Mouse (Mus musculus): Measurements from ENCODE around the gene AL607142.1. TPM values are rescaled to one million over a fixed set of nuclear protein-coding genes. Genes with fewer than 3 reads are reported as not detected.
A peak's percentile ranks its signal among the peaks of the same experiment; 100 is the strongest.

AL607142.1 gene
- total RNA-seq, 1 experiment from 2014 or later = not detected

DNA sequence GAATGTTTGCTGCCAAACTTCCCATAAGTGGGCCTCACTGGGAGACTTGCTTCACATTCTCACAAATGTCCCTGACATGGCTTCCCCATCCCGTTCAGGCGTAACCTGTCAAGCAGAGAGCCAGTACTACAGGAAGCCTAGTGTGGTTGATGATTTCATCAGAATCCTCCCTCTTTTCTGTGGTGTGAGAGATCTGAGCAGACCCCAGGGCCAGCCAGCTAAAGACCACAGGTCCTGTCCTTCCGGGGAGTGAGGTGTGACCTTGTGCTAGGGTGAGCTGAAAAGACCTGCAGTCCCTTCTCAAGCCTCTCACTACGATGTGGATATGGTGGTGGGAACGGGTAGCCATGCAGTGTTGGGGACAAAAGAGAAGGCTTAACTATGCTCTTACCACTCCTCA is 17.7 kb downstream of the AL607142.1 start:
- ATAC-seq (ENCODE audit: extremely low read depth, insufficient number of reproducible peaks, low FRiP score, poor library complexity, severe bottlenecking) = no peak

DNA sequence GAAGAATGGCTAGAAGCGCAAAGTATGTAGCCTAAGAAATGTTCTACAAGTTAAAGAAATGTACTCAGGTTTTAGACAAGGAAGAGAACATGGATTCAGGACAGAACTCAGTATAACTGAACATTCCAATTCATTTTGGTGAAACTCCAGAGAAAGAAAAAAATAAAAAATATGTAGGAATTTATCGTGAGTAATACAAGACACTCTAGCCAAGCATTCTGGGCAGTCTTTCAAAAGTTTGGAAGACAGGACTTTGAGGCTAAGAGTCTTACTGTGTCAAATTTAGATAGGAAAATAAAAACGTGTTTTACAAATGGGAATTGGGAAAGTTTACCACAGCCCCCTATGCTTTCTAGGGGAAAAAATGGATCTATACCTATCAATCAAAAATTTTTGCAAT is 18.9 kb downstream of the AL607142.1 start:
- no peak for ATAC-seq (ENCODE audit: extremely low read depth, insufficient number of reproducible peaks, low FRiP score, poor library complexity, severe bottlenecking)

DNA sequence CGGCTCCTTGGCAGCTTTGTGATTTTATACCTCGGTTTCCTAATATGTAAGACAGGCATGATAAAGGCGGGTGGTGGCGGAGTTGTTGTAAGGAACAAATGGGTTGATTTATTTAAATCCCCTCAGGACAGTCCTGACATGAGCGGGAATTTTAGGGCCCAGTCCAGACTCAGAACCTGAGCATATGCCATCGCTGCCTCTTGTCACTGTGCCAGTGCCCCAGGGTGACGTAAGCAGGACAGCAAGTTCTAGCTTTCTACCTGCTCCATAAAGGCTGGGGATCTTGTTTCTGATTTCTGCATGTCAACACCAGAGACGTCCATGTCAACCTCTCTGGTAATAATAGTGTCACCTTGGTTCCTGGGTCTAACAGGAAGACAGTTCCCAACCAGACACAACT is 24.7 kb downstream of the AL607142.1 start:
- no peak for ATAC-seq (ENCODE audit: extremely low read depth, insufficient number of reproducible peaks, low FRiP score, poor library complexity, severe bottlenecking)

DNA sequence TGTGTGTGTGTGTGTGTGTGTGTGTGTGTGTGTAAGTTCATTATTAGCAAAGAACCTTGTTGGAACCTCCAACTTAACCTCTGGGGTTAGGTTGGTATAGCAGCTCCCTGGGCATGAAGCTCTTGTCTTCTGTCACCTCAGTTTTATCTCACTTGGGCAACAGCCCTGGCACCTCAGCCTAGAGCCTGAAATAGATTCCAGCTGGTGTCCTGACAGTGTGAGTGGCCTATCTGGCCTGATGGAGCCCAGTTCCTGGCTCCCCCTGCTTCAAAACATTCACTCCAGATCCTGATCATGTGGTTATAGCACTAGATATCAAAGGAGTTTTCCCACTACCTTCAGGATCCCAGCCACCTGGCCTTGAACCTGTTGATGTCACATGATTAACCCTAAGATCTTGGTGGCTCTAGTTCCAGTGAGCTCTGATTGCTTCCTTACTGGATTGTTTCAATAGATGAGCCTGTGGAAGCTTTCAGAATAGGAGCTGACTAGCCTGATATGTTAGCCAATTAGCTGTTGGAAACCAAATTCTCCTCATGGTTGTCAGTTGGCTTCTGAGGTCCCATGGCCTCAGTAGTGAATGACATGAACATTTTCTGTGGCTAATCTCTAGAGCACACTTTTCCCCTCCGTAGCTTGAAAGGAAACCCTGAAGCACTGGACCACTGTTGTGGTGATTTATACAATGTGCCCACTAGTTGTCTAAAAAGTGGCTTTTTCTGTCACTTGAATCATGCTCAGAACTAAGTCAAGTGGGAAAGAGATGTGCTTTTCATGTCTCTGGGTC is 27.4 kb downstream of the AL607142.1 start:
- ATAC-seq (ENCODE audit: extremely low read depth, insufficient number of reproducible peaks, low FRiP score, poor library complexity, severe bottlenecking) = no peak

DNA sequence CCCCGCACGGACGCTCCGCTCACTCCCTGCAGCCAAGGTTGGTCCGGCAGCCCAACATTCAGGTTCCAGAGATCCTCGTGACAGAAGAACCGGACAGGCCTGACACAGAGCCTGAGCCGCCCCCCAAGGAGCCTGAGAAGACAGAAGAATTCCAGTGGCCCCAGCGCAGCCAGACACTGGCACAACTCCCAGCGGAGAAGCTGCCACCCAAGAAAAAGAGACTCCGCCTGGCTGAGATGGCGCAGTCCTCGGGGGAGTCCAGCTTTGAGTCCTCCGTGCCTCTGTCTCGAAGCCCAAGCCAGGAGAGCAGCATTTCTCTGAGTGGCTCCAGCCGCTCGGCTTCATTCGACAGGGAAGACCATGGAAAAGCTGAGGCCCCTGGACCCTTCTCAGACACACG is 32.1 kb downstream of the AL607142.1 start:
- ATAC-seq (ENCODE audit: extremely low read depth, insufficient number of reproducible peaks, low FRiP score, poor library complexity, severe bottlenecking) = no peak

DNA sequence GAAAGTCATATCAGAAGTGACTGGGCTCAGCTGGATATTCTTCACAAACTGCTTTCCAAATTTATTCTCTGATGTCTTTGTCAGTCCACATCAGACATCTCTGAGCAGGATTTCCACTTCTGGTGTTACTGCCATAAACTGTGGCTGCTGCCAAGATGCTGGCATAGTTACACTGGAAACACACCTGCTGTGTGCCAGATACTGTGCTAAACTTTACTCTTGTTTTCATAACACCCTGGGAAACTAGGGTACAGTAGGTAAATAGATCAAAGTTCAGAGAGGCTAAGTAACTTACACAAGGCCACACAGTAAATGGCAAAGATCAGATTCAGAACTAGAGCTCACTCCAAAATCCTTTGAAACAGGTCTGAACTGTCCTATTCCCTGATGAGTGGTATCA is 36.4 kb downstream of the AL607142.1 start:
- no peak for ATAC-seq (ENCODE audit: extremely low read depth, insufficient number of reproducible peaks, low FRiP score, poor library complexity, severe bottlenecking)

DNA sequence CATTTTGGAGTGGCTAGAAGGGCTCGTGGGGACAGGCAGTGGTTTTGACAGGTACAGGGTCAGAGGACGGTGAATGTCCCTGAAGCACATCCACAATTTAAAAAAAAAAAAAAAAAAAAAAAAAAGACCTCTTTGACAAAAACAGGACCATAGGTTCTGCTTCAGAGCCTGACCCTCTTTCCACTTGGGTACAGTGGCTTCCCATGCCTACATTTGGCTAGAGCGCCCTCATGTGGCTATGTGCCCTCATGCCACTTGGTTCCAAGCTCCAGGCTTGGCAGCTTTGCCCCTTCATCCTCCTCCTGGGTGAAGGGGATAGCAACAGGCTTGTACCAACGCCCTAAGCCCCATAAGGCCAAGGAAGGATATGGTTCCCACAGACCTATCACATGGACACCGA is 39.8 kb downstream of the AL607142.1 start:
- peak; percentile 59 for ATAC-seq (ENCODE audit: extremely low read depth, insufficient number of reproducible peaks, low FRiP score, poor library complexity, severe bottlenecking)

DNA sequence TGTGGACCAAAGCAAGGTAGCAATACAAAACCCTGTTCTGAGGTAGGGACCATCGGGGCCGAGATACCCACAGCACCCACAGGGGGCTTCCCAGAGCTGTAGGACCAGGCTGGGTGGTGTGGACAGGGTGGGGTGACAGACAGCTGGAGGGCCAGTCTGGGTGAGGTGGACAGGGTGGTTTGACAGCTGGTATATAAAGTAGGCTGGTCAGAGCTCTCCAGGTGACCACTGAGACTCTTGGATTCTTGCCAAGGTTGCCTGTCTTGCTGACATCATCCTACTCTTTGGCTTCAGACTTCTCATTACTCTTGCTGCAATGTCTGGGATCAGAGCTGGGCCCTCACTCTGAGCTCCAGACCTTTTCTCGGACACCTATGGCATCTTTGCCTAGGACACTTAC is 41.6 kb downstream of the AL607142.1 start:
- ATAC-seq (ENCODE audit: extremely low read depth, insufficient number of reproducible peaks, low FRiP score, poor library complexity, severe bottlenecking) = no peak

DNA sequence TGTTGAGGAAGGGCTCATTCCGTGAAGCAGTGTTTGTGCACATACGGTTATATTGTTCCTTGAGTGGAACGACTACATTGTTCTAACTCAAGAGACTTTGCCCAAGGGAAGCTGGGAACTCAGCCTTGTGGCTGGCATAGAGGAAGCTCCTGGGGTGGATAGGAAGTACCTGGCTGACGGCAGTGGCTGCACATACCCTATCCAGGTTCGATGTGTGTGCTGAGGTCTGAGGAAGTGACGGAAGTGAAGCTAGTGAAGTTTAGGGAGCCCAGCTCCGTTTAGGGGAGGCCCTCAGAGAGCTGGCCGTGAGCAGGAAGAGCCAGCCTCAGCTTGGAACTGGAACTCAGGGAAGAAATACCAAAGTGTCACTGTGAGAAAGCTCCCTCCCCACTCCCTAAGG is 43.0 kb downstream of the AL607142.1 start:
- no peak for ATAC-seq (ENCODE audit: extremely low read depth, insufficient number of reproducible peaks, low FRiP score, poor library complexity, severe bottlenecking)

DNA sequence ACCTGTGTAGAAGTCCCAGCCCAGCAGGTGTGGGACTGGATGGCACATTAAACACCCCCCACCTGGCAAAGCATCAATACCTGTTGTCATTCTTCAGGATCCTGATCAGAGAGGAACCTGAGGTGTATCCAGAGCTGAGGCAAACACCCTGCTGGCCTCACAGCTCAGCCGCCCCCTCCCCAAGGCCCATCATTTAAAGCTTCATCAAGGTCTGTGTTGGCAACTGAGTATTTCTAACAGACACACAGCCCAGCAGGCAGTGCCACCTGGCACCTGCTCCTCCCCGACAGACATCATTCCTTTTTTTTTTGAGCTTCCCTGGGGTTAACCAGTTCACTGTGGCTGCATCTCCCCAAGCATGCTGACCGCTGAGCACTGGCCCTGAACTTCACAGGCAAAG is 50.7 kb downstream of the AL607142.1 start:
- ATAC-seq (ENCODE audit: extremely low read depth, insufficient number of reproducible peaks, low FRiP score, poor library complexity, severe bottlenecking) = no peak

DNA sequence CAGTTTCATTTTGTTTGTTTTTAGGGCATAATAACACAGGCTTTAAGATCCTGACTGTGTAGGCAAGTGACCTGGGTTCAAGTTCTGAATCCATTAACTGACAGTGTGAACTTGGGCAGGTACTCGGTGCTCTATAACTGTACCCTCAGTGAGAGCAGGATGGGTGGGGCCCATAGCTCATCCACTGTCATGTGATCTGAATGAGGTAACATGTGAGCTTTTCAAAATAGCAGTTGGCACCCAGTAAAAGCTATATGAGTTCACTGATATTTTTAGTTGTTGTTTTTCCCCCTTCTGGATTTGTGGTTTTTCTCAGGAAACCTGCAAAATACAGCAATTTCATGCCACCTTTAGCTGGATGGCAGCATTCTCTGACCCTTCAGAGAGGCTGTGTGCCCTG is 51.5 kb downstream of the AL607142.1 start:
- no peak for ATAC-seq (ENCODE audit: extremely low read depth, insufficient number of reproducible peaks, low FRiP score, poor library complexity, severe bottlenecking)

DNA sequence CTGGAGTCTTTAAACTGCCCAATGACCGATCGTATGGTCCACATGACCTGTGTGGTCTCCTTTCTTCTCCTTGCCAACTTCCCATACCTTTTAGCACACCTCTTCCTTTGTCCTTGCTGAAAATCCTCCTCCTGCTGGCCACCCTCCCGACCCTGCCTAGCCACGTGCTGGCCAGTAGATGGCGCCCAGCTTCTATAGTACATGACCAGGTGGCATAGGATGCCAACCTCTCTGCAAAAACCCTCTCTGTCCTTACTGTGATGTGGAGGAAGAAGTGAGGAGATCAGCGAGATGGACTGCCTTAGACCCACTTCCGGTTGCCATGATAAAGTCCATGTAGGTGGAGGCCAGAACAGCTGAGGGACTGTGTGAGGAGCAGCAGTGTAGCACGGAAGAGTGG is 55.5 kb downstream of the AL607142.1 start:
- peak; percentile 31; the same call in 1 of the 2 replicates for ATAC-seq (ENCODE audit: extremely low read depth, insufficient number of reproducible peaks, low FRiP score, poor library complexity, severe bottlenecking)

DNA sequence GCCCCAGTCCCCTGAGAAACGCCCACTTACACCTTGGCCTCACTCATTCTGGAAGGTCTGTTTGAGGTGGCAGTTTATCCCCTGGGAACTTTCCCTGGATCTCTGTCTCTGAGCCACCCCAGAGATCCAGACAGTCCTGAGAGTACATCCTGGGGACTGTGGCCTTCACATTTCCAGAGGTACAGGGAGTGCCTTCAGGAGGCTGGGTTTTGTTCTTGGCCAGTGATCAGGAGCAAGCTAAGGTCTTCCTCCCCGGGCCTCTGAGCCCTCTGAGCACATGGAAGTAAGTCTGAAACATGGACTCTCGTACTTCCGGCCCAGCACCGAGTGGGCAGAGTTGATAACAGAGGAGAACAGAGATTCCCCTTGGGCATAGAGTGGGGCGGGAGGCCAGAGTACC is 59.9 kb downstream of the AL607142.1 start:
- ATAC-seq (ENCODE audit: extremely low read depth, insufficient number of reproducible peaks, low FRiP score, poor library complexity, severe bottlenecking) = no peak

DNA sequence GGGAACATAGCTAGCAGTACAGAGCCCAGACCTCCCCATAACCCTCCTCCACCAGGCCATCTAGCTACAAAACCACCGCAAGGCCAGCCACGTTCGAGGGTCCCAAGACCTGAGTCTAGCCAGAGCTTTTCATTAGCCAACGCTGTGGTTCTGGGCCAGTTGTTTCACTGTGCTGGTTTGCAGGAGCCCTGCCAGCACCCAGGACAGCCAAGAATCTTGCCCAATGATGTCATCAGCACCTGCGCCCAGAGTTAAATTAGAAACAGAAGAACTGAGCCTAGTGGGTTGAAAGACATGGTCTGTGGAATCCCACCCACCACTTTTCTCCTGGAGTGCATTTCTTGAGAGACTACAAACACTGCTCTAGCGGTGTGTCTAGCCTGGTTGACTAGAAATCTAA is 61.3 kb downstream of the AL607142.1 start:
- no peak for ATAC-seq (ENCODE audit: extremely low read depth, insufficient number of reproducible peaks, low FRiP score, poor library complexity, severe bottlenecking)

DNA sequence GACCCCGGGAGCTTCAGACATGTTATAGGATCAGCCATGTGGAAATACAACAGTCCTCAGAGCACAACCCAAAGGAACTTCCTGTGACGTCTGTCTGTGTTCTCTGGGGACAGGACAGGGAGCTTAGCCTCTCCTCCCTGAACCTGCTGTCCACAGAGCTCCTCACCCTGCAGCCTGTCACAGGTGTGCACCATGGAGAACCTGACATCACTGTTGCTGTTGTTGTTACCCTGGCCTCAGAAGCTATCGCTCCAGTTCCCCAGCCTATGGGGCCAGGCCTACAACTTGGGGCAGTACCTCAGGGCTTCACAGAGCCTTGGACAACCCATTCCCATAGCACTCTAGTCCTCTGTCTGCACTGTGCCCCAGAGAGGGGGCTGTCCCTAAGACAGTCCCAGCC is 62.5 kb downstream of the AL607142.1 start:
- ATAC-seq (ENCODE audit: extremely low read depth, insufficient number of reproducible peaks, low FRiP score, poor library complexity, severe bottlenecking) = no peak

DNA sequence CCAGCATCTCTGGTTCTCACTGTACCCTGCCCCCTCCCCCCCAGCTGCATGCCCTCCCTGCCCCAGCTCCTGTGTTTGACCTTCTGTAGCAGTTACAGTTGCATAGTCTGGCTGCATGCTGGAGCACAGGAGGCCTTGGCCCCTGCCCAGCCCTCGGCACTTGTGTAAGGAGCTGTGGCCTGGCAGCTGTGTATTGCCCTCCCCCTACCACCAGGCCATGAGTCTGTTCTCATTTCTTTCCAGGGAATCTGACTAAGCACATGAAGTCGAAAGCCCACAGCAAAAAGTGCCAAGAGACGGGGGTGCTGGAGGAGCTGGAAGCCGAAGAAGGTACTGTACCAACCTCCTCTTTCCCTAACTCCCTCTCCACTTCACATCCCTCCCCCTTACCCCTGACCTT is 63.2 kb downstream of the AL607142.1 start:
- ATAC-seq (ENCODE audit: extremely low read depth, insufficient number of reproducible peaks, low FRiP score, poor library complexity, severe bottlenecking) = no peak

DNA sequence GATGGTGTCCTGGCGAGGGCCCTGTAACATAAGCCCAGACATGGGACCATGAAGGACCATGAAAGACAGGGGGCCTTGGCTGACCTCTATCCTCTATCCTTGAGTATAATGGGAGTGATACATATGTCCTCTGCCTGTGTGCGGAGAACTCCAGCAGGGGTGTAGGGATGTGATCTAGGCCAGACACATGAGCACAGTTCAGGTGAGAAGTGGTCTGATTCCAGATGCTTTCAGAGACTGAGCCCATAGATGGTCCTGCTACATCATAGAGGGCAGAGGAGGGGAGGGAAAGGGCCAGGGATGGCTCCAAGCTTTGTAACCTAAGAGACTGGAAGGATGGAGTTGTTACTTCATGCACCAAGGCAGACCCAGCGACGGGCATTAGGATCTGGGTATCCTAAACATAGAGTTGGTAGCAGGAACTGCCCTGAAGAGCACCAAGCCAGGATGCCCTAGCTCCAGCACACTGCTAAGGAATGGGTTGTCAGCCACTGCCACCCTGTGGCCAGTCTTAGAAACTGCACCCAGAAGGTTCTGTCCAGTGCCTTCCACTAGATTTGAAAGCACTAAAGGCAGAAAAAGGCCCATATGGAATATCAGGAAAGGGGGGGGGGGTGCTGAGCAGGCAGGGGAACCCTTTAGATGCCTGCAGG is 64.6 kb downstream of the AL607142.1 start:
- peak; percentile 39; the same call in 1 of the 2 replicates for ATAC-seq (ENCODE audit: extremely low read depth, insufficient number of reproducible peaks, low FRiP score, poor library complexity, severe bottlenecking)

DNA sequence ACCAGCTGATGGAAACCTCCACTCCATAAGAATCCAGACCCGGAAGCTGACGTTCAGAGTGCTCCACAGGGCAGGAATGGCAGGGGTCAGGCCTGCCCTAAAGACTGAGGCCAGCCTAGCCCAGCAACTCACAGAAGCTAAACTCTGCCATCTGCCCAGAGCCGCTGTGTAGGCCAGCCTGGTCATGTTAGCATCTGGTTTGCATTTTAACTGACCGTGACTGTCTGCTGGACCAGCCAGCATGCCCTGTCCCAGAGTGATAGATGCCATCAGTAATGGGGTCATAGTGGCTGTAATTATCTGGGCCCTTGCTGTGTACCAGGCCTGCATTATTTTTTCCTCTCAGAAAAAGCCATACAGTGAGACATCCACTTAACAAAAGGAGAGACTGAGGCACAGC is 66.1 kb downstream of the AL607142.1 start:
- ATAC-seq (ENCODE audit: extremely low read depth, insufficient number of reproducible peaks, low FRiP score, poor library complexity, severe bottlenecking) = no peak

DNA sequence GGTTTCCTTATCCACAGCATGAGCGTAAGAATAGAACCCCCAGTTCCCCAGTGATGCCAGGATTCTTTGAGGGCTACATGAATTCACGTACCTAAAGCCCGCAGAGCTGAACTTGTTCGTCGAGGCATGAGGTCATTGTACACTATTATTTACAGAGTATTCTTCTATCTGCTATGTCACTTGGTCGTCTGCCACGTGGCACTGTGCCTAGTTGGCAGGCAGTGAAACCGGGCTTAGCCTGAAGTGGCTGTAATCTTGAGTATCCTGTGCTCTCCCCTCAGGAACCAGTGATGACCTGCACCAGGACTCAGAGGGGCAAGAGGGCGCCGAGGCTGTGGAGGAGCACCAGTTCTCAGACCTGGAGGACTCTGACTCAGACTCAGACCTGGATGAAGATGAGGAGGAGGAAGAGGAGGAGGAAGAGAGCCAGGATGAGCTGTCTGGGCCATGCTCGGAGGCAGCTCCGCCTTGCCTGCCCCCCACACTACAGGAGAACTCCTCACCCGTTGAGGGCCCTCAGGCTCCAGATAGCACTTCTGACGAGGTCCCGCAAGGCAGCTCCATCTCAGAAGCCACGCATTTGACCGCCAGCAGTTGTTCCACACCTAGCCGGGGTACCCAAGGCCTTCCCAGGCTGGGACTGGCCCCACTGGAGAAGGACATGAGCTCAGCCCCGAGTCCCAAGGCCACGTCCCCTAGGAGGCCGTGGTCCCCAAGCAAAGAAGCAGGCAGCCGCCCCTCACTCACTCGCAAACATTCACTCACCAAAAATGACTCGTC is 66.8 kb downstream of the AL607142.1 start:
- no peak for ATAC-seq (ENCODE audit: extremely low read depth, insufficient number of reproducible peaks, low FRiP score, poor library complexity, severe bottlenecking)

DNA sequence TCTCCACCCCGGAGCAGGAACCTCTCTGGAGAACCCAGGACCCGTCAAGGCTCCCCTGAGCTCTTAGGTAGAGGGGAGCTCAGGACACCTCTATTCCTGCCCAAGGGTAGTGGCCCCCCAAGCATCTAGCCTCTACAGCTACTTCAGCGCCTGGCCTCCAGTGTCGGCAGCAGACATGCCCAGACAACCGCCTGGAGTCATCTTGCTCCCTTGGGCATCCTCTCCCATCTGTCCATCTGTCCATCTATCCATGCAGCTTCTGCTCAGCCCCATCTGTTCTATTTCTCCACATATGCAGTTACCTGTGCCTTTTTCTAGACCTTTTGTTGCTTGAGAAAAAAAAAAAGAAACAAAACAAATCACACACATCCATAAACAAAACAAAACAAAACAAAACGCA is 69.4 kb downstream of the AL607142.1 start:
- ATAC-seq (ENCODE audit: extremely low read depth, insufficient number of reproducible peaks, low FRiP score, poor library complexity, severe bottlenecking) = no peak
